Mouse (Mus musculus) CH12F3 (cell line): Measurements from ENCODE around the gene Amfr.

ENCODE experiments used
- in situ Hi-C: fragments of 300-500 bp; cut with MboI; formaldehyde crosslinking; loops from 2 replicates; pipeline ENCODE4 v1.14.3; 2020; ENCODE audit warnings: low sequenced_read_pairs

The Amfr gene

DNA sequence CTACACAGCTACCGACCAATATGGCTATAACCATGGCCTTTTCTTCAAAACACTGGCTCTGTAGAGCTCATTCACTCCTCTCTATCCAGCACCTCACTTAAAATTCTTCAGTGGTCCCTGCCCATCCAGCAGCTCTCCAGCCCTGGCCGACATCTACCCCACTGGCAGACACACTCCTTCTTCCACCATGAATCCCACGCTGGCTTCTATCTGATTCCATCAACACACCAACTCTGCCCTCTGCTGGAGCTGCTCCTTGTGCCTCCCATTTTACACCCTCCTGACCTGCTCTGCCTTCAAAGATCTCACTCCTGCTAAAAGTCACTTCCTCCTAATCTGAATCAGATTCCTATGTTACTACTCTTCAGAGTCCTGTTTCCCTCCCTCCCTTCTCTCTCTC lies 28.8 kb downstream of the Amfr start:
- in situ Hi-C loops = no loop called here

DNA sequence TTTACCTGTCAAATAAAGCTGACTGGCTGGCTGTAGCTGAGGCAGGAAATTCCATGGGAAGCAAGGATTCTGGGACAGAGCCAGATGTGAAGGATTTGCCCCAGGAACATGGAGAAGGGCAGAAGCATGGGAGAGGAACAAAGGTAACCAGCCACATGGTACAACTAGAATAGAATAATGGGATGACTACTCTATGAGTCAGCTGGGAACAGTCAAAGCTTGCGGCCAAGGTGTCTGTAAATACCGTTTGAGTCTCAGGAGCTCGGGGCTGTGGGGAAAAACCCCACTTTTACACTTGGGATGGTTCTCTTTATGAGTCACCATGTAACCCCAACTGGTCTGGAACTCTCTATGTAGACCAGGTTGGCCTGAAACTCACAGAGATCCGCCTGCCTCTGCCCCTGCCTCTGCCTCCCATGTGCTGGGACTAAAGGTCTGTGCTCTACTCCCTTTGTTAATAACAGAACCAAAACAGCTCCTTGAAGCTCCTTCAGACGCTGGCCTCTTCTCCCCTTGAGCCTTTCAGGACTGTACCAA lies 30.9 kb downstream of the Amfr start:
- in situ Hi-C loops = no loop called here

DNA sequence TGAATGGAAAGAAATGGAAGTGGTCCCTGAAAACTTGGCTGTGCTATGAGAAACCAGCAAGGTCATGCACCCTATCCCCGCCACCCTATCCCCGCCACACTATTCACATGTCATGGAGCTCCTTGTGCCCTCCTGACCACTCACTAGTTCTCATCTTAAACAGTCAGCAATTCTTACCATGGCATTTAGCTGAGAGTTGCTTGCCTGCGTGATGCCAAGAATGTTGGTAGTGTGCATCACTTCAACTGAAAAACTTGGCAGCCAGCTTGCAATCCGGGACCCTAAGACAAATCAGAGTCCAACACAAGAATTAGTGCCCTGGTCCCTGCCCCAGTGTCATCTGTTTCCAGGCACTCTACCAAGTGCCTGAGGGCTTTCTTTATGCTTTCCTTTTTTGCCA lies 32.5 kb downstream of the Amfr start:
- in situ Hi-C loops = no loop called here

DNA sequence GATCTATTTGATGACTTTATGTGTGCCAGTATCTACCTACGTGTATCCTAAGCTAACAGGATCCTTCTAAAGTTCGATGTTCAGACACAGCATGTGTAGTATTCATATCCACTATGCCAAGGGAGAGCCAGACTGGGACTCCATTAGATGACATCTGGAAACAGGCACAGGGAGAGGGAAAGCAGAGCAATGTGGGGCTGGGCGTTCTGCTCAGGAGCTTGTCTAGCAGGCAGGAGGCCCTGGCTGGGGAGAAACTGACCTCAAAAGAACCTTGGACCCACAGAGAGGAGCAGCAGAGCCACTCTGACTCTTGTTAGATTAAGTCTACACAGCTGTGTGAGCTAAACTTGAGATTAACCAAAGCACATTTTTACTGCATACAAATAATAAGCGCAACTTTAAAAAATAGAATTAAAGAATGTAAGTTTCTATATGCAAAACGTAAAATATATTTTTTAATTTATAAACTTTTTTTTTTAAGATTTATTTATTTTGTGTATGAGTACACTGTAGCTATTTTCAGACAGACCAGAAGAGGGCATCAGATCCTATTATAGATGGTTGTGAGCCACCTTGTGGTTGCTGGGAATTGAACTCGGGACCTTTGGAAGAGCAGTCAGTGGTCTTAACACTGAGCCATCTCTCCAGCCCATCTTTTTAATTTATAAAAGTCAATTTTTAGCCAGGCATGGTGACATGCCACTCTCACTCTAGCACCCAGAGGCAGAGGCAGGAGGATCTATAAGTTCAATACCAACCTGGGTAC lies 36.0 kb downstream of the Amfr start:
- in situ Hi-C loops = no loop called here

DNA sequence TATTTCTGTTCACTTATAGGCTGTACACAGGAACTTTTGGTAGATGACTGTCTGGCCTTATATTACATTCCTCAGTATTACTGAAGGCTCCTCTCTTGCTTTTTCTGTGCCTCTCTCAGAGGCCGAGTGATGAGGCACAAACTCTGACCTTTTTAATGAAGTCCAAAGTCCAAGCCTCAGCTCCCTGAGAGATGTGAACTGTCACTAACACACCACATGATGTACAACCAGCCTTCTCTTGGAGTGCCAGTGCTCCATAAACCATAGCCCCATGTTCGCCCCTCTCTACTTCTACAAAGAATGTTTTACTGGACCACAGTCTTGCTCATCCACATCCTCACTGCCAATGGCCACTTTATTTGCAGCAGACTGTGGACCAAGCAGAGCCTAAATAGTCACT lies 37.3 kb downstream of the Amfr start:
- in situ Hi-C loops = no loop called here

DNA sequence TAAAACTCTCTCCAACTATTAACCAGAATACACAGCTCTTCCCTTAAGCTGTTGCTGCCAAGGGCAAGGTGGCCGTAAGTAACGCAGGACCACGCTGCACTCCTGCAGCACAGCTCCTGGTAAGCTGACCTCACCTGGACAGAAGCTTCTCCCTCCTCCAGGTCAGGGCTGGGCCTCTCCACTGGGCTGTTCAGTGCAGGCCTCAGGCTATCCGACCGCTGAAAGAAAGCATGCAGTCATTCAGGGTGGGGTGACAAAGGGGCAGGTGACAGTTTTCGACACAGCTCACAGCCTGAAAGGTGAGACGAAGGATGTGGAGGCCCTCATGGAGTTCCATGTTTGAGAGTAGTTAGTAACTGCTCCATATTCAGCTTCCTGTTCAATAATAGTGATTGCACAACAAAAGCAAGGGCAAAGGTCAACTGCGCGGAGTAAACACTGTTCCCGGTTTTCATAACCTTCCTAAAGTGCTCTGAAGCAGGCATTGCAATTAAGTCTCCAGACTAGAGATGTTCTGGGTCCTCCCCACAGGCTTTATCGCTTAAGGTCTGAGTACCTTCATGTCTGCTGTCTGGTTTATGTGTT lies 37.9 kb downstream of the Amfr start:
- in situ Hi-C loops = no loop called here

DNA sequence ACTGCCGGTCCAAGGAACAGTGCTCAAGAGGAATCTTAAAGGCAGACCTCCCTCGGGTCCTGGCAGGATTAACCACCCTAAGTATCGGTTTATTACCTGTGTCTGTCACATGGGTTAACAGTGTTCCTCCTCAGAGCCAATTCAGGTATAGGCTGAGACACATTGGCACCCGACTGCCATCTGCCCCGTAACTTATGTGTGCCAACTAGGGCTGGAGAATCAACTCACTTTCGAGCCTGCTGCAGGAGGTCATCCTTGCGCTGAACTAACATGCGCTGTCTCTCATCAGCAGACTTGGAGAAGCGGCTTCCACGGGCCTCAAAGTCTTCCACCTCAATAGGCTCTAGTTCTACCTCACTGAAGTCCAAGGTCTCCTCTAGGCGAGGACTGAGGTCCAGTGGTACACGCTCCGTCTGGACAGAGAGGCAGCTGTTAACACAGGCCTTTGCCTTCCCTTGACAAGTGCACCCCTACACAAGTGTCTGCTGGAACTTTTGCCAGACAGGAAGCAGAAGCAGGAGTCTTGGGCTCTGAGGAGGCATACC lies 38.7 kb downstream of the Amfr start:
- in situ Hi-C loops = no loop called here

DNA sequence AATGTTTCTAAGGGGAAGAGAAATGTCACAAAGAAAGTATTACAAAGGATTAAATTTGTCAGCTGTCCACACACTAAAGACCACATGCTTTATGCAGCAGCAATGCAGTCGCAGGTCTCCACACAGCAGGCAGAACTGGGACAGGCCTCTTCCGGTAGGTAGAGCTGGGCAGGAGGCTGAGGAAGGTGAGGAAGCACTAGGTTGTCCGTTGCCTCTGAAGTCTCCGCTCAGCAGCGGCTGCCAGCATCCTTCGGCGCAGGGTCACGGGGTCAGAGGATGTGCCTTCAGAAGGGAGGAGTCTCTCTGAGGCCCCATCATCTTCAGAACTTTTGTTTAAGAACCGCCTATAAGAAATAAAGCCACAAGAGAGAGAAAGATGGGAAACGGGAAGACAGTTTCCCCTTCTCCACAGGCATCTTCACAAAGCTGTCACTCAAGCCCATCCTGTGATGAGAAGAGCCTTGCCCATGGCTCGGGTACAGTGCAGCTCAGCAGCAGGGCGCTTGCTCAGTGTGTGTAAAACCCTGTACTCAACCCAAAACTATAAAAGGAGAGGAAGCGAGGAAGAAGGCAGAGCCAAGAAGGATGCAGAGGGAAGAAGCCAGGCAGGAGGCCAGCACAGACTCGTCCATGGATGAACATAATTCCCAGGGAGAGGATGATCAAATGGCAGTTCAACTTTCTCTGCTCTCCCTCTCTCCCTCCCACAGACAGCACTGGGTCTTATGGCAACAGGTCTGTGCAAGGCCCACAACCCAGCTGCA lies 39.5 kb downstream of the Amfr start:
- in situ Hi-C loops = no loop called here

DNA sequence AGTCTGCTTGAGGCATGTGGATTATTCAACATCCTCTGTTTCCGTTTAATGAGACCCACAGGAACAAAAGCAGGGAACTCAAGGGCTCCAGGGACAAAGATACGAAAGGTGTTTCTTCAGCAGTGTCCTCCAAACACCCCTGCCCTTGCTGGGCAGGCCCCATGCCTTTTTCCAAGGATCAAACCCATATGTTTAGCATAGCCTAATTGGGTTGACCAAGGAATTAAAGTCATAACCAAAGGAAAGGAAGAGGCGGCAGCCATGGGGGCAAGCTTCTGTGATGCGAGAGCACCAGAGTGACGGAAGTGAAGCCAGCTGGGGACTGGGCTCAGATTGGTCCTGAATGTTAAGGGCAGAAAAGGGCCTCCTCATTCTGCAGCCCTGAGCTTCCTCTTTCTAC lies 40.4 kb downstream of the Amfr start:
- in situ Hi-C loops = no loop called here

DNA sequence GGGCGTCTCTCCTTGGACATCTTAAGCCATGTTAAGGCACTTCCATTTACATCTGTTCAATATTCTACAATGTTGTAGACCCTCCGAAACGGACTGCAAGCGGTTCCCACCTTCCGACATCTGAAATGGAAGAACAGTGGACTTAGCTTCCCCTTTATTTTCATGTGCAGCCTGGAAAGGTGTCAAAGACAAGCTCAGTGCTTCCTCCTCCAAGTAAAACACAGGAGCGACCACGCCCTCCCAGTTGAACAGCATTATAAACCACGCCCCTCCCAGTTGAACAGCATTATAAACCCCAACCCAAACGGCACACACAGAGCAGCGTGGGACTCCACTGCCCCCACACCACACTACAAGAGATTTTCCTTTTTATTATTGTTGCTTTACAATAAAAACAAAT lies 41.2 kb downstream of the Amfr start:
- in situ Hi-C loops = no loop called here

DNA sequence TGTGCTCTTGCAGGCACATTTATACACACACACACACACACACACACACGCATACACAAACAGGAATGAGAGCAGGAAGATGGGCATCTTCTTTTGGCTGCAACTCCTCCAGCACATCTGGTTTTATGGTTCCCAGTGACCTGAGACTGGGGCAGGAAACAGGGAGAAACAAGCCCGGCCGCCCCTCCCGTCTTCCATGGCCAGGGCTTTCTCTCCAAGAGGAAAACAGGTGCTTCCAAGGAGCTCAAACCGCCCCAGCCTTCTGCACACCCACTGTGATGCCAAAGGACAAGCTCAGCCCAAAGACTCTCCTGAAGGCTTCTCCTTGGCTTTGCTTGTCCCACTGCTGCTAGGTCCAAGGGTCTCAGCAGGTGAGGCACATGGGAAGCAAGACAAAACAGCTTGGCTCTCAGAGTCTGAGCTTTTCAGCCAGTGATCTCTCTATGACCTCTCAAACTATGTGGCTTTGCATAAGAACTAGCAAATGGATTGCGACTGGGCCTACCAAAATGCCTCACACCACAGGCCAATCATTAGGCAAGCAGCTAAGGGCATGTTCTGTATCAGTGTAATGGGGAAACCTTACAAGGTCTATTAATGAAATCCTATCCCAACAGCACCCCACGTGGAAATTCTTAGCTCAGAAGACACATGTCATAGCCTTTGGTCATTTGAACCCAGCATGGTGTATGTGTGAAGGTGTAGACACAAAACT lies 42.9 kb downstream of the Amfr start:
- in situ Hi-C loops = no loop called here

DNA sequence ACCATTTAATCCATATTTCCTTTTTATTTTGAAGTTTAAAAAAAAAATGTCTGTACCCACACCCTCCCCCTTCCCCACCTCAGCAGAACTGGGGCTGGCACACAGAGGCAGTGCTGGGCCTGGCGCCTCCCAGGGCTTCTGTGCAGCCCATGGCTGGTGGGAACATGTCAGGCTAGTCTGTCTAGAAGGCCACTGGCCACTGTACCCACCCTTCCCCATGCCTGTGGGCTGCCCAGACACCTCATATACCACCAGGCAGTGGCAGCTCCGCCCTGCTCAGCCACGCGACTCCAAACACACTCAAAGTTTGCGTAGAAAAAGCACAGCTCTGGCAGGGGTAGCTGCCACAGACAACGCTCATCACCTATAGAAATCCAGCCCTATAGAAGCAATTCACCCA lies 44.3 kb downstream of the Amfr start:
- in situ Hi-C loops = no loop called here

DNA sequence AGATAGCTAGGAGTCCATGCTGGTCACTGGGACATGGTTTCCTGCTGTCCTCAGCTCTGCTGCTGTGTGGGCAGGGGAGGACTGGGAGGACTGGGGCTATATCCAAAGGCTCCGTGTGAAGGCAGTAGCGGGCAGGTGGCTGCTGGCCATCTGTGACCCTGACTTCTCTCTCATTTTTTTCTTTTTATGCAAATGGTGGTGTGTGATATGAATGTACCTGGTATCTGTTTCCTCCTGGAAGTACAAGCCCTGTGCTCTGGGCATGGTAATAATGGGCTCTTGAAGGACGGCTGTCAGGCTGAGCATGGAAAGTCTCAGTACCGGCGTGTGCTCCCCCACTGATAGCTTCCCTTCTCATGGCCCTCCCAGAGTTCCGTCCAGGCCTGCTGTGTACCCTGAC lies 51.7 kb downstream of the Amfr start:
- in situ Hi-C loops = no loop called here

DNA sequence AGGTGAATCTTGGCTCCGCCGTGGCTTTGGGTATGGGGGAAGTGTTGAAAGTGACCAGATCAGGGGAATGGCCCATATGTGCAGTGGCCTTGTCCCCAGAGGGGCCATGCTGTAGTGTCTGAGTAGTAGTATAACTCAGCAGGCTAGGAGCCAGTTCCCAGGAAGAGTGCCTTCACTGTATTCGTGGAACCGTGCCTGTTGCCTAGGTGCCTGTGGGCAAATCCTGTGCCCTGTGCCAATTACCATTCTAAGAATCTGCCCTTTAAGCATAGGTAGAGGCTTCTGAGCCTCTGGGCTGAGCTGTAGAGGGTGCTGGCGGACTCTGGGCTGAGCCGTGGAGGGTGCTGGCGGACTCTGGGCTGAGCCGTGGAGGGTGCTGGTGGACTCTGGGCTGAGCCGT lies 54.2 kb downstream of the Amfr start:
- in situ Hi-C loops = no loop called here

DNA sequence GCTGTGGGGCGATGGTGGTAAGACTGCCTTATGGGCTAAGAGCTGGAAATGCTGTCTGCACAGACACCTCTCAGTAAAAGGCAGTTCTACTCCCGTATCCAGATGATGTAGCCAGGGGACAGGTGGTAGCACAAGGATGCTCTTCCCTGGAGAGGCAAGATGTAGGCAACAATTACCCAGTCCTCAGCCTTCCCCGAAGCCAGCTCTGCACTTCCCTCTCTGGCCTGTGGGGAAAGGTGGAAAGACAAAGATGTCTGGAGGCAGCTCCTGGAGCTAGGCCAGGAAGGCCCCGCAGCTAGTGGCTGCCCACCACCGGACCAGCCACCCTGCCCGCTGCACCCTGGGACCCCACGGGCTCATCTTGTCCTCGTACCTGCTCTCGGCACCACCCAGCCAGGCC lies 60.1 kb downstream of the Amfr start:
- in situ Hi-C loops = no loop called here

DNA sequence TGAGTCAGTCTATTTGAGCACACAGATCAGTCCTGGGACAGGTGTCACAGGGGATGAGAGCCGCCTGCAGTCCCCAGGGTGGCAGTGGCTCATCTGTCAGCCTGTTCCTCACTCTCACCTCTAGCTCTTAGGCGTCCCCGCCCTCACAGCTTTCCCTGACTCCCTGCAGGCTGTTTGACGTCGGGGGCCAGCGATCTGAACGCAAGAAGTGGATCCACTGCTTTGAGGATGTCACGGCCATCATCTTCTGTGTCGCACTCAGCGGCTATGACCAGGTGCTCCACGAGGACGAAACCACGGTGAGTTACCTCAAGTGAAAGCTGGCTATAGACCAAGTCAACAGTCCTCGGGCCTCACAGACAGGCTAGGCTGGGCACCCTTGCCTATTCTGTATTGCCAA lies 62.5 kb downstream of the Amfr start:
- in situ Hi-C loops = no loop called here

DNA sequence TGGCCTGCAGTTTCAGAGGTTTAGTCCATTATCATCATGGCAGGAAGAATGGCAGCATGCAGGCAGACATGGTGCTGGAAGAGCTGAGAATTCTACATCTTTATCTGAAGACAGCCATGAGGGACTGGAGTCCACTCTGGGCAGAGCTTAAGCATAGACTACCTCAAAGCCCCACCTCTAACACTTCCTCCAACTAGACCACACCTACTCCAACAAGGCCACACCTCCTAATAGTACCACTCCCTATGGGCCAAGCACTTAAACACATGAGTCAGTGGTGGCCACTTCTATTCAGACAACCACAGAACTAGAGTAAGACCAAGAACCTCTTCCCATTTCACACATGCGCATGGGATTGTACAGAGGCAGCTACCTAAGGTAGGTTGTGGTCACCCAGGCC lies 66.2 kb downstream of the Amfr start:
- in situ Hi-C loops = loop anchor here (25.0 kb wide), 1 partner anchor 934 kb away; no protein-coding TSS in a partner anchor

DNA sequence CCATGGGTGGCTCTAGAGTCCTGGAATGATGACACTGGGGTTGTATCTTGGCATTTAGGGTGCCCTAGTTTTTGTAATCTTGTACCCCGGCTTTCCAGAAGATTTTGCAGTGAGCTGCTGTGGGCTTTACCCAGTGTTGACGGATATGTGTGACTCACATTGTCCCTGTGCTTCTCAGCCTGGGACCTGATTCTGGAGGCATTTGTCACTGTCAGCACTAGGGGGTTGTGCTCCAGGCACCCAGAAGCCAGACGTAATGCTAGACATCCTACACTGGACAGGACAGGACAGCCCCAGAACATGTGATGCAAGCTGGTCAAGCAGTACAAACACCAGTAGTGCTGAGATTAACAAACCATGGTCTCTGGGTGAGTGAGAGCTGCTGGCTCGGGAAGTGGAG lies 66.9 kb downstream of the Amfr start:
- in situ Hi-C loops = loop anchor here (25.0 kb wide), 1 partner anchor 933 kb away; no protein-coding TSS in a partner anchor

DNA sequence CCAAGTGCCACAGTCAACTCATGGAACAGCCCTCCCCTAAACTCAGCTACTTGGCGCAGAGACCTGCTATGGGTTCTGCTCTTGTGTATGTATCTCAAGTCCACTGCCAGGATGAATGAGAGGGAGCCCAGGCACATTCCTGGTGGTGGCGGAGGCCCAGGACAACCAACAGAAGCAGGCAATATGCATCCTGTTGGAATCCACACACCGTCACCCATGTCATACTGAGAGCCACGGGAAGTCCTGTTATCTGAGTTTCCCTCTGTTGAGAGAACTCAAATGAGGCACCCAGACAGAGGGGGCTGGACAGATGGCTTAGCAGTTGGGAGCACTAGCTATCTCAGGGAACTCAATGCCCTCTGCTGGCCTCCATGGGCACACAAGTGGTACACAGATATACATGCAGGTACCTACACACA lies 71.0 kb downstream of the Amfr start:
- in situ Hi-C loops = loop anchor here (25.0 kb wide), 1 partner anchor 929 kb away; no protein-coding TSS in a partner anchor

DNA sequence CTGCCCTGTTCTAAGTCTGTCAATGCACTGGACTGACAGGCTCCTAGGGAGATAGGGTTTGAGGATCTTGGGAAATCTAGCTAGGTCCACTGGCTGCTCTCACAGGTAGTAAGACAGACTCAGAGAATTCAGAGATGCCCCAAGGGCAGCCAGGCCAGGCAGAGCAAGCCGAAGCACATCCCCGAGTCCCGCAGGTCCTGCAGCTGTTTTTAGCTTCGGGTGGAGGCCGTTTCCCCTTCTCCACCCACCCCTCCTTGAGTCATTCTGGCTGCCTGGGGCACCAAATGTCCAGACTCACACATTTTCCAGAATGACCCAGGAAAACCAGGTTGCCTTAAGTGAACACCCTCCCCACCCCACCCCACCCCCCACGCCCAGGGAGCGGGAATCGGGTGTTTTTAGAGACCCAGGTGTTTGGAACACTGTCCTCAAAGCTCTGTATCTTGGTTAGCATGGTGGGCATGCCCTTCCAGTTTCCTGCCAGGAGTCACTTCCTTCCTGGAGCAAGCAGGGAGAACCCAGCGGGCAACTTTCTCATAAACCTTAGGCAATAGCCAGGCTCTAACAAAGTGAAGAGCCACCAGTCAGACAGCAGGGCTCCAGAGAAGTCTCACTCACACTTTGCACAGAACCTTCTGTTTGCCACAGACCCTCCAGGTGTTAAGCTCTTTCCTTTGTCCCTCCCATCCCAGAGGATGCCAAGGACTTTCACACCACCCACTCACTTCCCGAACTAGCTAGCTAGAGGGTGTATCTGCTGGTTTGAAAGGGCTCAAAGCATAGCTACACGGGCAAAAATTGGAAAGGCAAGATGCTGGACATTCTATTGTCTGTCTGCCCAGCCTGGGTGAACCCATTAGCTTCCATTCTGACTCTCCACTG lies 71.9 kb downstream of the Amfr start:
- in situ Hi-C loops = loop anchor here (25.0 kb wide), 1 partner anchor 928 kb away; no protein-coding TSS in a partner anchor
